Comparison of ENCODE assay signal across 9 mouse cellular contexts in the genomic region with DNA sequence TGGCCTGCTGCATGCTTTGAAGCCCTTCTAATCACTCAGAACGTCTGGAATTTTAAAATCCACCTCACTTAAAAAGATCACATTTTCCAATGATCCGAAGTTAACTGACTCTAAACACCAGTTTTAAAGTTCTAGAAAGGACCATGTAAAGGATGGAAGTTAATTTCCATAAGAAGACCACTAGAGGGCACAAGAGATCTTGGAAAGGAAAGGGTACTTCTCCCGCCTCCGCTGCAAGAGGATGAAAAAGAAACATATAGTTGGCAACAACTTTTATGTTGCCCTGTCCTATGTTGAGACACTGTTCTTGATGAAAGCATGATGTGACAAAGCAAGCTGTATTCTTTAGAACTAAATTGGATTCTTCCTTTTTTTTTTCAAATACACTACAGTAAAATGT. TPM values are rescaled to one million over a fixed set of nuclear protein-coding genes. Genes with fewer than 3 reads are reported as not detected.
DNase-seq lines count a peak whose midpoint lies in the region; ATAC-seq lines count a peak whose summit lies in the region.
"Had no signal": no experiment of that assay in that cellular context is flagged by ENCODE, and none has a peak within 500 bp of the region (broad histone marks: within the 10 kb centered on the region; RNA-seq: fewer than 3 reads in every experiment).

No protein-coding gene starts in this region.

- H3K4me2 ChIP-seq in limb, embryonic 11.5 days (ENCODE audit: low read depth, severe bottlenecking): no peak overlapping the region
- H3K4me2 ChIP-seq in midbrain, embryonic 13.5 days (replicated peaks): no peak overlapping the region

- no peak overlapping the region for H3K9ac ChIP-seq in limb, embryonic 11.5 days (ENCODE audit: low read length)
- H3K9ac ChIP-seq in midbrain, embryonic 13.5 days (replicated peaks): no peak overlapping the region

- H3K4me3 ChIP-seq in limb, embryonic 11.5 days (ENCODE audit: low read depth, low read length): no peak overlapping the region
- H3K4me3 ChIP-seq in limb, embryonic 10.5 days: no peak overlapping the region
- no peak overlapping the region for H3K4me3 ChIP-seq in midbrain, embryonic 13.5 days (replicated peaks)
- H3K4me3 ChIP-seq: myocyte had no signal

- H3K27me3 ChIP-seq in limb, embryonic 11.5 days (ENCODE audit: control insufficient read depth, insufficient read depth, low read length): no peaks in the 10 kb centered on the region
- no peaks in the 10 kb centered on the region for H3K27me3 ChIP-seq in limb, embryonic 10.5 days (ENCODE audit: low read depth, poor library complexity, severe bottlenecking)
- peaks cover 15% of the 10 kb centered on the region for H3K27me3 ChIP-seq in midbrain, embryonic 13.5 days

- no peaks in the 10 kb centered on the region for H3K9me3 ChIP-seq in limb, embryonic 11.5 days (ENCODE audit: control insufficient read depth, low read length)
- H3K9me3 ChIP-seq in limb, embryonic 10.5 days (replicated peaks): no peaks in the 10 kb centered on the region
- H3K9me3 ChIP-seq in midbrain, embryonic 13.5 days: no peaks in the 10 kb centered on the region

- WGBS in limb, embryonic 11.5 days: 13% methylated on average over 4 of the region's 4 CpGs
- WGBS in limb, embryonic 10.5 days: 20% methylated on average over 4 of the region's 4 CpGs
- 18% methylated on average over 4 of the region's 4 CpGs for whole genome bisulfite sequencing in midbrain, embryonic 13.5 days

- H3K36me3 ChIP-seq in limb, embryonic 11.5 days (ENCODE audit: control insufficient read depth, insufficient read depth, low read length): no peaks in the 10 kb centered on the region
- H3K36me3 ChIP-seq in limb, embryonic 10.5 days: no peaks in the 10 kb centered on the region
- no peaks in the 10 kb centered on the region for H3K36me3 ChIP-seq in midbrain, embryonic 13.5 days

- peak; percentile 61; the same call in 1 of the 2 replicates for ATAC-seq in limb, embryonic 11.5 days (ENCODE audit: insufficient number of reproducible peaks, low FRiP score, low TSS enrichment, low read depth)
- ATAC-seq in midbrain, embryonic 13.5 days: 0 out of 2 replicates have a peak, but pooled peaks have one; percentile 25

- DNase-seq in cerebellum, postnatal 10 days: peak; percentile 55 to 81
- DNase-seq in cerebellum, postnatal 36 days: no peak
- DNase-seq in limb, embryonic 11.5 days (ENCODE audit: low spot score): no peak
- no peak for DNase-seq in limb, embryonic 10.5 days (ENCODE audit: low spot score)
- DNase-seq in embryo, embryonic 10.5 days (ENCODE audit: low spot score): peak; percentile 82
- no peak for DNase-seq in testis, postnatal 10 days (ENCODE audit: low spot score)
- DNase-seq in layer of hippocampus, adult 9-10 months (ENCODE audit: low spot score): no peak

- no peaks in the 10 kb centered on the region for H3K4me1 ChIP-seq in limb, embryonic 11.5 days (ENCODE audit: control insufficient read depth, insufficient read depth, low read length)
- H3K4me1 ChIP-seq in limb, embryonic 10.5 days: no peaks in the 10 kb centered on the region
- peaks cover 11% of the 10 kb centered on the region for H3K4me1 ChIP-seq in midbrain, embryonic 13.5 days (replicated peaks)

- no peak overlapping the region for H3K27ac ChIP-seq in limb, embryonic 11.5 days (replicated peaks; ENCODE audit: low read depth, low read length)
- H3K27ac ChIP-seq in limb, embryonic 10.5 days: no peak overlapping the region
- no peak overlapping the region for H3K27ac ChIP-seq in midbrain, embryonic 13.5 days

RNA-seq across cellular contexts. Expression of gene Crnkl1, which starts 22.6 kb away (rescaled TPM):
- polyA plus RNA-seq in limb, embryonic 11.5 days (2014; fragmentation: Nextera tagmentation; extraction: Ambion mirVana): 45.8 and 46.9 TPM in 2 replicates
- polyA plus RNA-seq in limb, embryonic 10.5 days (2016; fragmentation: Nextera tagmentation; extraction: Ambion mirVana): 33.6 and 38.9 TPM in 2 replicates
- polyA plus RNA-seq in midbrain, embryonic 13.5 days (2015; fragmentation: Nextera tagmentation; extraction: Ambion mirVana): 33.5 and 35.6 TPM in 2 replicates

RNA-seq across cellular contexts. Expression of gene Cfap61, which starts 22.9 kb away (rescaled TPM):
- 0.08 and 0.09 TPM in 2 replicates for polyA plus RNA-seq in limb, embryonic 11.5 days (2014; fragmentation: Nextera tagmentation; extraction: Ambion mirVana)
- polyA plus RNA-seq in limb, embryonic 10.5 days (2016; fragmentation: Nextera tagmentation; extraction: Ambion mirVana): 0.28 and 0.88 TPM in 2 replicates
- polyA plus RNA-seq in midbrain, embryonic 13.5 days (2015; fragmentation: Nextera tagmentation; extraction: Ambion mirVana): 1.7 and 1.8 TPM in 2 replicates

RNA-seq across cellular contexts. Expression of gene Naa20, which starts 55.6 kb away (rescaled TPM):
- polyA plus RNA-seq in limb, embryonic 11.5 days (2014; fragmentation: Nextera tagmentation; extraction: Ambion mirVana): 153 and 159 TPM in 2 replicates
- 152 and 153 TPM in 2 replicates for polyA plus RNA-seq in limb, embryonic 10.5 days (2016; fragmentation: Nextera tagmentation; extraction: Ambion mirVana)
- polyA plus RNA-seq in midbrain, embryonic 13.5 days (2015; fragmentation: Nextera tagmentation; extraction: Ambion mirVana): 119 and 126 TPM in 2 replicates

Comparison
In these comparisons a context has a peak if more than half of its experiments do, and no peak if none do; other contexts are left out.
1. DNase-seq: peak in cerebellum, postnatal 10 days (2 of 2) and embryo, embryonic 10.5 days (single experiment); none in cerebellum, postnatal 36 days (0 of 2), limb, embryonic 11.5 days (single experiment), limb, embryonic 10.5 days (single experiment), testis, postnatal 10 days (single experiment) and layer of hippocampus, adult 9-10 months (single experiment).